Mouse (Mus musculus): ENCODE measurements around the gene Snrpd3.
"Not testable (repeated sequence)": the region's sequence is repeated elsewhere in the genome, so short reads cannot be mapped to it uniquely, and the experiment has no call there.

Gene Snrpd3

DNA sequence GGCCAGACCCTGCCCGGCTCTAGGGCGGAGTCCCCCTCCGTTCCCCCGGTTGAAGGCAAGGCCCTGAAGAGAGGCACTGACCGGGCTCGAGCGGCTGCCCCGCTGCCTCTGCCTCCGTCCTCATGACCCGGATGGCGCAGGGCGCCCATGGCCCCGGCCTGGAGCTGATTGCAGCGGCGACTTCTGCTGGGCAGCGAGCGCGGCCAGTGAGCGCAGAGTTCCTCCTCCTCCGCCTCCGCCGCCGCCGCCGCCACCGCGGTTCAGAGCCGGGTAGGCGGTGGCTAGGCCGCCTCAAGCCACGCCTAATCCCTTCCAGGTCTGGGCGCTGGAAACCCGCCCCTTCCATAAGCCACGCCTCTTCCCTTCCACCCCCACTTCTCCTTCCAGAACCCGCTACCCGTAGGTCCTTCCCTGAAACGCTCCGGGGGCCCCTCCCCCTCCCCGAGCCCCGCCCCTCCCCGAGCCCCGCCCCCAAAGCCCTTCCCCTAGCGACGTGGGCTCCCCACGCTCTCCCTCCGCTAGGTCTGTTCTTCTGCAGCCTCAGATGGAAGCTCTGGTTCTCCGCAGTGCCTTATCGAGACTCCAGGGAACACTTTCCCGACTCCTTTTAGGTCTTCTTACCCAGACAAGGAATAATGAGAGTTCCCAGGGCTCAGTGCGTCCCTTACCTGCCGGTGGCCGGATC is at the start of gene Snrpd3:
Gene Snrpd3, plus strand, starts transcription at position 479 of the 685 bp plus-strand sequence.
- peak; percentile 97 for DNase-seq (ENCODE audit: low read depth, low spot score)

DNA sequence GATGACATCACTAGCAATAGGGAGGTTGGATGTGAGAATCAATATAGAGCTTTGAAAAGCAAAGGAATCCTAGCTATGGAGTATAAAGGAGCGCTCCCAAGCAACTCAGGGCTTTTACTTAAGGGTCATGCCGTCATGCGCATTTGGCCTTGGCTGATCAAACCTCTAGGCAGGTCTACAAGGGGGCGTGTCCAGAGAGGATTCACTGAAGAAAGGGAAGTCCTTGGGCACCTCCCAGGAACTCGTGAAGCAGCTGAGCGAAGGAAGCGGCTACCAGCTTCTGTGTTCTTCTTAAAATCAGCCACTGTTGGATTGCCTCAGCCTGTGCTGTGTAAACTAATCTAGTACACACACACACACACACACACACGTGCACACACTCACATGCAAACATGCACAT is 43.9 kb upstream of the Snrpd3 start:
- DNase-seq (ENCODE audit: low read depth, low spot score), result no peak

DNA sequence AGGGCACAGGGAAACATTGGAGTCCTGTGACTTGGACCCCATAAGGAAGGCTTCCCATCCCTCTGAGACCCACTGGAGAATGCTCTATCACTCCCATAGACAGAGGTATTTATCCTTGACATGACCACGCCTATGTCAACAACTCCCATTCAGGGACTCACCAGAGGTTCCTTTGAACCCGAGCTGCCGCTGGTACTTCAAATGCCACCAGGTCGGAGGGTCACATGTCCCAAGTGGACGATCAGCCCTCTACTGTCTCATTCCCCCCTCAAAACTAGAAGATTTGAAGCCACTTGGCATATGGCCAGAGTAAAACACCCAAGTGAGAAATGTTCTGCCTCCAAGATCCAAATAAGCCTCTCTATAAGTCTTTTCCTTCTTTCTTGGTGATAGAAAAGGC is 42.8 kb upstream of the Snrpd3 start:
- no peak for DNase-seq (ENCODE audit: low read depth, low spot score)

DNA sequence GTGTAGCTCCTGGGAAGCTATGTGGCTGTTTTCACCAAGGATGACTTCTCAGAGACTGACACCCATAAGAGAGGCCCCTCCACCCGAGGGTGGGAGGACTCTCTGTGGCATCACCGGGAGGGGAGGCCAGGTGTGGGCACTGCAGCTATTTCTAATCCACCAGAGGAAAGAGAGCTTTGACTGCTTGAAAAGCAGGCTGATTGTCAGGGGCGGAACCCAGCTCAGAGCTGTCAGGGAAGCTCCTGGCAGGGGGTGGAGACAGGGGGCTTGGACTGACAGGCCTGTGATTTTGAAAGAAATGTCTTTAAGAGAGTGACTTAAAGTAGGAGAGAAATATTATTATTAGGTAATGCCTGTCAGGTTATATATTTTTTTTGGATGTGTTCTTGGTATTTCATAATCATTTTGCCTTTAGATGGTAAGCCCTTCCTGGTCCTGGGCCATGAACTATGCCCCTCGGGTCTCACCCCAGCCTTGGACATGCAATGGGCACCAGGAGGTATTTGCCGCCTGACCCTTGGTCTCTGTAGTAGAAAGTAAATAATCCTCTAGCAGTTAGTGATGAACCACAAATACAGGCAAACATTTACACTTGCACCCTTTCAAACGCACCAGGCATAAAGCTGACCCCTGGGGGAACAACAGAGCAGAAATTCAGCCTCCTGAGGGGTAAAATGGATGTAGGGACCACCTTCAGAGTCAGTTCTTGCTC is 42.1 kb upstream of the Snrpd3 start:
- DNase-seq (ENCODE audit: low read depth, low spot score), result not testable (repeated sequence)

DNA sequence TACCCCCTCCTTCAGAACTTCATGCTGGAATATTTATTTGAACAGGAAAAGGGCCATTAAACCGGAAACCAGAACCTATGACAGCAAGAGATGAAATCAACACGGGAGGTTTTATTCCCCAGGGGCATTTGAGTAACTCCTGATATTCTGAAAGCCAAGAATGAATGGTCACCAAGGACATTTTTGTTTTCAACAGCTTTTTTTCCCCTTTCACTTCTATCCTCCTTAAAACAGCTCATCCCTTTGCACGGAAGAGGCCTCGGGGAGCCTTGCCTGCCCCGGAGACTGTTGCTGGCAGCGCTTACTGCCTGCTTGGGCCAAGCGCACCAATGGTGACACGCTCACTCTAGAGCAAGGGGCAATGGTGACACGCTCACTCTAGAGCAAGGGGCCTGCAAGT is 40.3 kb upstream of the Snrpd3 start:
- no peak for DNase-seq (ENCODE audit: low read depth, low spot score)

DNA sequence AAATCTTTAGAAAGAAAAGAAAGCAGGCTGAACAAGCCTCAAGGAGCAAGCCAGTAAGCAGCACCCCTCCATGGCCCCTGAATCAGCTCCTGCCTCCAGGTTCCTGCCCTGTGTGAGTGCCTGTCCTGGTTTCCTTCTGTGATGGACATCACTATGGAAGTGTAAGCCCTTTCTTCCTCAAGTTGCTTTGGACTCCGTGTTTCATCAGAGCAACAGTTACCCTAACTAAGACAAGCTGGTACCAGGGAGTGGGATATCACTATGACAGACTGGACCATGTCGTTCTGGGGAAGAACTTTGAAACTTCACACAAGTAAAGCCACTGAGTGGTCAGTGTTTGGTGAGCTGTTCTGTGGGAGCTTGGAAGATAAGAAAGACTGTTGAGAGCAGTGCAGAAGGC is 37.4 kb upstream of the Snrpd3 start:
- DNase-seq (ENCODE audit: low read depth, low spot score), result no peak

DNA sequence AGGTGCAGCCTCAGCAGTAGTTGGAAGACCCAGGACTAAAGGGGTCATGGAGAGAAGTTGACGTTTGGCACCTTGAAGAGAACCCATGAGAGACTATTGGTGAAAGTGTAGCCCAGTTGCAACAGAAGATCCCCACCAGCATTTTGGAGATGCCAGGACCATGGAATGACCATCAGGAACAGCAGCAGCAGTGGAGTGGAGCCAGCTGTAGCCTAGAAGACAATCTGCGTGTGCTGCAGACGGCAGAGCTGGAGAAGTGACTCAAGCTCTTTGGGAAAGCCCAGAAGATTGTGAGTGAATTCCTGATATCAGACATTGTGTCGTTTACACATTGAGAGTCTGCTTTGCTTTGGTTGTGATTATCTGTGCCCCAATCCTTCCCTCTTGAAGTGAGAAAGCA is 35.6 kb upstream of the Snrpd3 start:
- DNase-seq (ENCODE audit: low read depth, low spot score), result no peak

DNA sequence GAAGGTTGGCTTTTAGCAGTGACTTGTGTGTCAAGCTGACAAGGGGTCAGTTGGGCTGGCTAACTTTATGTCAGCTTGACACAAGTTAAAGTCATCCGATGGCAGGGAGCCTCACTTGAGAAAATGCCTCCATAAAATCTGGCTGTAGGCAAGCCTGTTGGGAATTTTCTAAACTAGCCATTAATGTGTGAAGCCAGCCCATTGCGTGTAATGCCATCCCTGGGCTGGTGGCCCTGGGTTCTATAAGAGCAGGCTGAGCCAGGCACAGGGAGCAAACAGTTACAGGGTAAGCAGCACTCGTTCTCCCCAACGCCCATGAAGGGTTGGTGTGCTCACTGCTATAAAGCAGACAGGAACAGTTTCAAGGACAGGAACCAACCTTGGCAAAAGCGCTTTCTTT is 35.1 kb upstream of the Snrpd3 start:
- no peak for DNase-seq (ENCODE audit: low read depth, low spot score)

DNA sequence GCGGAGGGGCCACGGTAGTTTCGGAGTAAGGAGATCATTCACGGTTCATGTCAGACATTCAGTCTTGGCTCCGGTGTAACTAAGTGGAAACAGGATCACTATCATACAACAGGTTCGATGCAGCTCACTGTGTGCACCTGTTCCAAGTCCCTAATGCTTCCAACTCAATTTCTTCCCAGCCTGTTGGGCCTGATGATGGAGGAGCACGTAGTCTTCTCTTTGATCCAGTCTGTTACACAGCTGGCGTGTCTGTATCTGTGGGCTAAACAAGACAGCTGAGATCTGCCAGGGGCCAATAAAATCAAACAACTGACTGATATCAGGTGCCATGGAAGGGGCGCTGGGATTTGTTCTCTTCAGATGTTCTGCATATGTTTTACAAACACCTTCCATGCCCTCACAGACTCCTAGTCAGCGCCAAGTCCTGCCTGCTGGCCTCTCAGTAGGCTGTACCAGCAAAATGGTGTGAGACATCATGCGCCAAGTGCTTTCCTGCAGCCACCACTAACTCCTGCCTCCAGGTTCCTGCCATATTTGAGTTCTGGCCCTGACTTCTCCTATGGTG is 34.4 kb upstream of the Snrpd3 start:
- DNase-seq (ENCODE audit: low read depth, low spot score), result no peak

DNA sequence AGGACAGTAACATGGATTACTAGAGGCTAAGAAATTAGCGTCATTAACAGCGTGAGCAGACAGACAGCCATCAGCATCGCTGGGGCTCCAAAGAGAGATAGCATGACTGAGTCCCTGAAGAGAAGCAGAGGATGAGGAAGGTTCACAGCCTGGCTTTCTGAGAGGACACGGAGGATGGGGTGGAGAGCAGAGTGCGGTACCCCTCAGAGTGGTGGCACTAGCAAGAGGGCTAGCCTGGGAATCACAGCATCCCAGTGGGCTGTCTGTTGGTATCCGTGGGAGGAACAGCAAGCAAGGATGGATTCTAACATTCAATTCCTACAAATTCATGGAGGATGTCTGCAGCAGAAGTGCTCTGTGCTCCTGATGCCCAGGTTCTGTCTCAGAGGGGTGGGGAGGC is 33.3 kb upstream of the Snrpd3 start:
- DNase-seq (ENCODE audit: low read depth, low spot score), result no peak

DNA sequence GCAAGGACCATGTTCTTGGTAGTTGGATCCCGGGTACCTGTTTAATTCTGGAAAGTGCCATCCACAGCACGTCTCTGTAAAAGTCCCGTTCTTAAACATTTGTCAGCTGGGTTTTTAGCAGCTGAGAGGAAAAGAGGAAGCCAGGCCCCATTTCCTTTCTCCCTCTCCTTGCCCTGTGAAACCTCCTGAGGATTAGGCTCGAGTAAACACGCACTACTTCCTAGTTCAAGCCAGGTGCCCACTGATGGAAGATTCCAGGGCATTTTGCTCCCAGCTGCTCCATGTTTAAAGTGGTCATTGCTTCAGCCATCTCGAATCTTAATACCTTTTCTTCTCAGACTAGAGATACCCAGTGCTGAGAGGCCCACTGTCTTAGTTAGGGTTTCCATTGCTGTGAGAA is 32.6 kb upstream of the Snrpd3 start:
- no peak for DNase-seq (ENCODE audit: low read depth, low spot score)

DNA sequence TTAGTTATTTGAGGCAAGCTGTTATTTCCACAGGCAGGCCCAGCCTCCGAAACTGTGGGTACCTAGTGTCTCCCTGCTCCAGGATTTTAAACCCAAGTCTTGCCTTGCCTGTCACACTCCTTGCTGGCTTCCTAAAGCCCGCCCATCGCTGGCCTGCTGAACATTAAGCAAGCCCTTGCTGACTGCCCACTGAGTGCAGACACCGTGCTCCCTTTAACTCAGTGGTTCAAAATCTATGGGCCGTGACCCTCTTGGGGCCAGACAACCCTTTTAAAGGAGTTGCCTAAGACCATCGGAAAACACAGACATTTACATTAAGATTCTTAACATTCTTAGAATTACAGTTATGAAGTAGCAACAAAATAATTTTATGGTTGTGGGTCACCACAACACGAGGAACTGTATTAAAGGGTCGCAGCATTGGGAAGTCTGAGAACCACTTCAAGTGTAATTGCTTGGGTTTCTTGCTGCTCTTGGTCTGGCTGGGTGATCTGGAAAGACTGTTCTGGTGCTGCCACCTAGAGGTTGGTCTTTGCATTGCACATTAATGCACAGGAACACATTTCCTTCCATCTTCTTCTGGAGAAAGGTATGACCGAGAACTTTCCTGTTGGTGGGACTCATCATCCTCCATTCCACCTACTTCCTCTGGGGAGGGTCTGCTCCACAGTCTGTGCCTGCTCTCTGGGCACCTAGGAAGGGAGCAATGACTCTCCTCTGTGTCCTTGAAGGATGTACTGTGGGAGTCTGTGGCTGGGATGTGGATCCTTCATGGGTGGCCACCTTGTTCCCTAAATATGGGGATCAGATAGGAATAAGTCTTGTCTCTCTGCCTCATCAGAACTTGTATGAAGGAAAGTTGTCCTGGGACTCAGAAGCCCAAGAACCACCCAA is 31.0 kb upstream of the Snrpd3 start:
- DNase-seq (ENCODE audit: low read depth, low spot score), result peak; percentile 38

DNA sequence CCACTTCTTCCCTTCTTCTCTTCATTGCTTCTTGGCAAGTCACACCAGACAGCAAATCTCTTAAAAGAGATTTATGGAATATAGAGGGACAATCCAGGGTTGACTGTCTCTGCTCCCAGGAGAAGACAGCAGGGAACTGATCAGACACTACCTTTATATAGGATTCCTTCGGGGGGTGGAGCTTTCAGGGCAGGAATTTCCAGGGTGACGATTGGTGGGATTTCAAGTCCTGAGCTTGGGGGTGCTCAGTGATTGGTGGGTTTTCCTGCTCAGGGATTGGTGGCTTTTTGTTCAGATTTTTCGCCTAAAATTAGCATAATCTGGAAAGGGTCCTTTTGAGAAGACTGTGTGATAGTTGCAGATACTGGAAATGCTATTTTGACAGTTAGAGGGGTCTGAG is 30.2 kb upstream of the Snrpd3 start:
- no peak for DNase-seq (ENCODE audit: low read depth, low spot score)

DNA sequence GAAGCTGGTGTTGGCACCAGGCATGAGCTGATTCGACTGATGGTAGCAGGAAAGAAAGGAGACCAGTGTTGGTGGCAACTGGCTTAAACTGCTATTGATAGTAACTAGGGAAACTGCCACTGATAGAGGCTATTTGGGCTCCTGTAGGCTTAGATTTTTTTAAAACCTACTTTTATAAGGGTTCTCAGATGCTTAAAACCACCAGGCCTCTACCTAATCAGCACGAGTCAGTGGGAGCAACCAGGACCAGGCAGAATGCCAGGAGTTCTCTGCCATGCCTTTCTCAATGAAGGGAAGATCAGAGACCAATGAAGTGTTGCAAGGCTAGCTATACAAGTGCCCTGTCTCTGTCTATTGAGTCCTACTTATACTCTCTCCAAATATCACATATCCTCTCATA is 27.8 kb upstream of the Snrpd3 start:
- DNase-seq (ENCODE audit: low read depth, low spot score), result no peak

DNA sequence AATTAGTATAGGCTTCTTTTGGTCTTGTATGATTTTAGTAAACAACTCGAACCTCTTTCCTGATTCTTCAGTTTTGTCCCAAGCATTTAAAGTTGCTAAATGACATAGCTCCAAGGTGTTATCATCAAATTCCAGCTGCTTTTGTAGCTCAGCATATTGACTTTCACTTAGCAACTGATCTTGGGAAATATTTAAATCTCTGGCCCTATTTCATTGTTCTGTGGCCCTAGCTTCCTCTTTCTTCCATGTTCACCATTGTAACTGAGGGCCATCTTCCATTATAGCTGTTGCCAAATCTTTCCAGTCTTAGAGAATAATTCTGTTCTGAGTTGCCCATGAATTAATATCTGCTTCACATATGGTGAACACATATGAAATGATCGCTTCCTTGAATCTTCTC is 26.6 kb upstream of the Snrpd3 start:
- DNase-seq (ENCODE audit: low read depth, low spot score), result no peak

DNA sequence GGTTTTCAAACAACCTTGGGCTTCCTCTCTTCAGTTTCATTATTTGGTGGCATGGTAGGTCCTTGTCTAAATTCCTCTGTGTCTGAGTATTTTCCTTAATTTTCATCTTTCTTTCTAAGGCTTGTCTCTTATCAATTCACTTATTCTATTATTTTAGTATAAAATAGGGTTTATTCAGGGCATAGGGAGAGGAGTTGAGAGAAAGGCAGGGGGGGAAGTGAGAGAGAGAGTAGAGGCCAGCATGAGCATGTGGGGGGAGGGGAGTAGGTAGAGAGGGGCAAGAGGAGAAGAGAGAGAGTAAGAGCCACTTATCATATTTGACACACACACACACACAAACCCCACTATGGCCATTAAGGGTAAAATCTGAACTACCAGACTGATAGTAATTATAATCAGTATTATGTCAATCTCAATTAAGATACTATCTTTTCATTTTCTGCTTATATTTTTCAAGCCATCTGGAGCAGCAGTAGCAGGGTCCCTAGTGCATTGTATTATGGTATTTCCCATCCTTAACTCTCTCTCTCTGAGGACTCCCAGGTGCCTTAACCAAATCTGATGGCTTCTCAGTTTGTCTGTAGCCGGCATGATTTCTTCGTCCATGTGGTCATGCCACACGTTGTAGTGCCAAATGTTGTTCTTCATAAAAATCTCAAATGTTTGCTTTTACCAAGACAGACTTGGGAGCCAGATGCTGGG is 26.0 kb upstream of the Snrpd3 start:
- no peak for DNase-seq (ENCODE audit: low read depth, low spot score)

DNA sequence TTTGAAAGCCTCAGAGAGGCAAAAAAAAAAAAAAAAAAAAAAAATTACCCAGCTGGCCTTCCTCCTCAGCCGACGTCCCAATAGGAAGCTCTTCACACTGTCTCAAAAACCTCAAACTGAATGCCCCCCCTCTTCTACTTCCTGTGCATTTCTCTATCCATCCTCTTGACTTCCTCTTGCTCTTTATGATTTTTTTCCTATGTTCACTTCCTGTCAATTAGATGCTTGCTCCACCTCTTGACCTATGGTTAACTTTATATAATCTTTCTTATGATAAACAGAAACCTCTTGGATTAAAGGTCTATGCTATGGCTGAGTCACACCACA is 25.5 kb upstream of the Snrpd3 start:
- no peak for DNase-seq (ENCODE audit: low read depth, low spot score)

DNA sequence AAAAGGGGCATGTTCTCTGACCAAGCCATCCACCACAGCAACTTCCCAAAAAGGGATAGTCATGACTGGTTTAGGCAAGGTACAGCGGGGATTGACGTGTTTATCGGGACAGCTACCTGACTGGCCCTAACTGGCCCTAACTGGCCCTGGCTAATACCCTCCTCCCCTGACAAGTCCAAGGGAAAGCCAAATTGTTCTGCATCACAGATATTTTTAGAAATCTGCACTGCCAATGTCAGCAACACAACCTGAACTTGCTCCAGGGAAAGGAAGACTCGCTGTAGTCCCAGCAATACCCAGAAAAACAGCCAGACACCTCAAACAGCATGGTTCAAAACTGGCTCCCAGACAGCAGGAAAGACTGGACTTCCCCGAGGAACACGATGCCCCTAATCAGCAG is 22.0 kb upstream of the Snrpd3 start:
- no peak for DNase-seq (ENCODE audit: low read depth, low spot score)

DNA sequence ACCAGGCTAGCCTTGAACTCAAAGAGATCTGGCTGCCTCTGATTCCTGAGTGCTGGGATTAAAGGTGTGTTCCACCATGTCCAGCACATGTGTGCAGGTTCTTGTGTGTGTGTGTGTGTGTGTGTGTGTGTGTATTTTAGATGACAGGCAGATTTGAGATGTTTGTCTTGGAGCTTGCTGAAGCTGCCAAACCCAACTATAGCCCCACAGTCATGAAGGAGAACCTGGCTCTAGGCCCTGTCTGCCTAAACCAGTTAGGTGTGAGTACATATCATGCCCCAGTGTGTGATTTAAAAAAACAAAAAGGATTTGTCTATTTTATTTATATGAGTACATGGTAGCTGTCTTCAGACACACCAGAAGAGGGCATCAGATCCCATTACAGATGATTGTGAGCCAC is 21.4 kb upstream of the Snrpd3 start:
- DNase-seq (ENCODE audit: low read depth, low spot score), result no peak

DNA sequence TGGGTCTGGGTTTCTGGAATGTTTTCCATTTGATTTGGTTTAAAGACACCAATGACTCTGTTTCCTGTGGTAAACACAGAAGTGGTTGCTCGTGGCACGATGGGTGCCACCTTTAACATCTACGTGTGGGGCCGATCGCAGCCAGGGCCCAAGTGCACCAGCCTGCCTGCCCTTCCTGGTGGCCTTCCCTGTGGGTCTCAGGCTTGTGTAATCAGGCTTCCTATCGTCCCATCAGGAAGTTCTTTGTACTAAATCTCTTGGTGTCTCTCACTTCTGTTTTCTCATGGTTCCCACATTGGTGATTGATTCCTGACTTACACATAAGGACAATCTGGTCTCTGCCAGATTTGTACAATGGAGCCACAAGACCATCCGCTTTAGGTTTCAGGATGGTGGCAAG is 18.1 kb upstream of the Snrpd3 start:
- not testable (repeated sequence) for DNase-seq (ENCODE audit: low read depth, low spot score)

DNA sequence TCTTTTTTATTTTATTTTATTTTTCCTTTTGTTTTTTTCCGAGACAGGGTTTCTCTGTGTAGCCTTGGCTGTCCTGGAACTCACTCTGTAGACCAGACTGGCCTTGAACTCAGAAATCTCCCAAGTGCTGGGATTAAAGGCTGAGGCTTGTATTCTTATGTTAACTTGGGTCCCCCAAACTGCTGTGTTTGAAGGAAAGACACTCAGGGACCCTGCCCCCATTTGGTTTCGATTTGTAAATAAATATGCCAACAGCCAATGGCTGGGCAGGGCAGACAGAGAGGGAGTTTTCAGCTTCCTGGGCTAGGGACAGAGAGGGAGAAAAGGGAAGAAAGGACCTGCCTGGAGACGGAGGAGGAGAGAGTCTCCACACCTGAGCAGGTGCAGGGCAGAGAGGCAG is 17.6 kb upstream of the Snrpd3 start:
- DNase-seq (ENCODE audit: low read depth, low spot score), result no peak

DNA sequence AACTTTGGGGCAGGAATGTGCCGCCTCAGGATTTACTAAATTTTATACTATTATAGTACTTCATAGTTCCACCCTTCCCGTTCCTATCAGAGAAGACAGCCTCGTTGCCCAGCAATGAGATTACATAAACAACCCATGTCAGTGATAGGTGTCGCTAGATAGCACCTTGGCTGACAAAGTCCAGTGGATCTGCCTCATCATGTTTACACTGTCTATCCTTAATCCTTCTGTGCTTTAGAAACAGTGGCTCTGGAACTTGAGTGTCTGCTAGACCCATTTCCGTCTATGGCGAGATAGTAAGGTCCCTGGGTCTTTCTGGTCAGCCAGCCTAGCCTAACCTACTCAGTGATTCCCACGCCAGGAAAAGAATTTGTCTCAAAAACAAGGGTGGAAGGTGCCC is 17.0 kb upstream of the Snrpd3 start:
- no peak for DNase-seq (ENCODE audit: low read depth, low spot score)
